Mouse (Mus musculus): ENCODE results near the gene Ormdl1. TPM values are rescaled to one million over a fixed set of nuclear protein-coding genes. Genes with fewer than 3 reads are reported as not detected.
"Not testable (repeated sequence)": the region's sequence is repeated elsewhere in the genome, so short reads cannot be mapped to it uniquely, and the experiment has no call there.

Gene Ormdl1
- polyA plus RNA-seq, 1 experiment = not detected

DNA sequence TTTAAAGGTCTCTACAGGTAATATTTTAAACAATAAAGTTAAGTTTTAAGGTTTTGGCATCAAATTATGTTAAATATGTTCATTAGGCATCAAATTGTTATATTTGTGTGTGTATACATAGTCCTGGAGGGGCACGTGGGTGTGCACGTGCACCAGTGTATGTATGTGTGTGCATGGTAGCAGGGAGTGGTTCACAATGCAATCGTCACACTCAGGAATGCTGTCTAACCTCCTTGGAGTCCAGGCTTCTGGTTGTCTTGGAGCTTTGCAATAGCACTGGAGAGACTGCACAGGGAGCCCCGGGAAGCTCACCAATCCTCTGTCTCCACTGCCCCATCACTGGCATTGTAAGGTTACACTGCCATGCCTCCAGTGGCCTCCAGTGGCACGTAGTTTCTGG is 26.4 kb downstream of the Ormdl1 start:
- TF ChIP-seq POLR2A (IDR thresholded peaks at IDR 0.05; ENCODE audit: insufficient read depth, low read depth, low read length) (no peak), CTCF (IDR thresholded peaks at IDR 0.05; ENCODE audit: insufficient read depth, low read depth, low read length) (no peak)
- H3K4me3 ChIP-seq (ENCODE audit: insufficient read depth, low read depth, low read length) = no peak overlapping the region
- no peak overlapping the region for H3K27ac ChIP-seq (ENCODE audit: insufficient read depth, low read depth, low read length)
- WGBS = 95% methylated on average over 5 of the region's 5 CpGs
- H3K4me1 ChIP-seq (ENCODE audit: control insufficient read depth, insufficient read depth, low read length) = no peaks in the 10 kb centered on the region

DNA sequence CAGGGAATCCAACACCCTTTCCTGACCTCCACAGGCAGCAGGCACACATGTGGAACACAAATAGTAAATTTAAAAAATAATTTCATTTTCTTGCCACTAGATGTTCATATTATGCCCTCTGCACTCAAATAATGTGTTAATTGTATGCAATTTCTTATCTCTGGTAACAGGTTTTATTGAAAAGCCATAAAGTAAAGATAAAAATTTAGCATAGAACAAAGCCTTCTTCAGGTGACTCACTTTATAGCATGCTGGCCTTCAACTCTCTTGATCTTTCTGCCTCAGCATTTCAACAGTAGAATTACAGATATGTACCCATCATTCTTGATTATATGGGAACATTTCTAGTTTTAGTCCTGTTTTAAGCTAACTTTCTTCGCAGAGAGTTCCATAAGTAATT is 27.4 kb downstream of the Ormdl1 start:
- TF ChIP-seq POLR2A (IDR thresholded peaks at IDR 0.05; ENCODE audit: insufficient read depth, low read depth, low read length) = no peak
- no peak for TF ChIP-seq CTCF (IDR thresholded peaks at IDR 0.05; ENCODE audit: insufficient read depth, low read depth, low read length)
- 95% methylated on average over 1 of the region's 1 CpGs for WGBS
- no peaks in the 10 kb centered on the region for H3K4me1 ChIP-seq (ENCODE audit: control insufficient read depth, insufficient read depth, low read length)

DNA sequence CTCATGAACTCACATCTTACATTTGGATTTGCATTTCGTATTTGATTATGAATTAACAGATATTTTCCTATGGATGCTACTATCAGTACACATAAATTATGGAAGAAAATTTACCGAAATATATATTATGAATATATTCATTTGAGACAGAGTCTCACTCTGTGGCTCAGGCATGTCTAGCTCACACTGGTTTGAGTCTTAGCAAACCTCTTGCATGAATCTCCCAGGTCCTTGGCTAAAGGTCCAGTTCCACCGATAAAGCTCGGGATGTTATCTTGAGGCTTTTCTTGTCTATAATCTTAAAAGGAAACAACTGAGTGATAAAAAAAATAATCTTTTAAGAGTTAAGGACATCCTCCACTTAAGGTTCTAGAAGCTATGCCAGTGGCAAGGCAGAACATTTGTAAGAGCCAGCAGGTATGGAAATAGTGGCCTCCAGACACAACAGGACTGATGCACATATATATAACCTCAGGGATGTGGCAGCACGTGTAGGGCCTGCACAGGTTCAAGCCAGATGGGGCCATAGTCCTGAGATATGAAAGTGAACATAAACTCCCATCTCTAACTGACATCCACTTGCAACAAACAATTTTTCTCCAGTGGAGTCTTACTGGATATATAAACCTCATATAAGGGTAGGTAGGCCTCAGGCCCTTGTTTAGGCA is 28.1 kb downstream of the Ormdl1 start:
- Histone ChIP-seq H3K4me1 (ENCODE audit: control insufficient read depth, insufficient read depth, low read length) (no peaks in the 10 kb centered on the region), H3K27ac (ENCODE audit: insufficient read depth, low read depth, low read length) (no peak overlapping the region), H3K4me3 (ENCODE audit: insufficient read depth, low read depth, low read length) (no peak overlapping the region)
- TF ChIP-seq CTCF (IDR thresholded peaks at IDR 0.05; ENCODE audit: insufficient read depth, low read depth, low read length) = no peak
- no peak for TF ChIP-seq POLR2A (IDR thresholded peaks at IDR 0.05; ENCODE audit: insufficient read depth, low read depth, low read length)
- 94% methylated on average over 5 of the region's 5 CpGs for WGBS

More for the DNA sequence above, 27.4 kb downstream of the Ormdl1 start:
- H3K27ac ChIP-seq (ENCODE audit: insufficient read depth, low read depth, low read length) = no peak overlapping the region
- H3K4me3 ChIP-seq (ENCODE audit: insufficient read depth, low read depth, low read length) = no peak overlapping the region

DNA sequence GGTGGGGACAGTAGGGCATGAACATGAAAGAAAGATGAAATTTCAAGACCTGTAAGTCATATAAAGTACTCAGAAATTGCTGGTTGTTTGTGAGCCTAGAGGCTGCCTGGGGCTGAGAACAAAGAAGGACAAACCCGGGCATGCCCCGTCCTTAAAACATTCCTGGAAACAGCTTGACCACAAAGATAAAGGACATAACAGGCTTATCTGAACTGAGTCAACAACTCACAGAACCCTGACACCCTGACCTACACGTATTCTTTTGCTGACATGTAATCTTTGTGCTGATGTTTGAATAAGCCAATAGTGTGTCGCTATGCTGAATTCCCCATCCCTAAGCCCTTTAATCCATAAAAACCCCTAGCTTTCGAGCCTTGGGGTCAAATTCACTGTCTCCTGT is 36.6 kb downstream of the Ormdl1 start:
- 91% methylated on average over 5 of the region's 5 CpGs for WGBS
- not testable (repeated sequence) for H3K4me1 ChIP-seq (ENCODE audit: control insufficient read depth, insufficient read depth, low read length); H3K4me3 ChIP-seq (ENCODE audit: insufficient read depth, low read depth, low read length); H3K27ac ChIP-seq (ENCODE audit: insufficient read depth, low read depth, low read length)

DNA sequence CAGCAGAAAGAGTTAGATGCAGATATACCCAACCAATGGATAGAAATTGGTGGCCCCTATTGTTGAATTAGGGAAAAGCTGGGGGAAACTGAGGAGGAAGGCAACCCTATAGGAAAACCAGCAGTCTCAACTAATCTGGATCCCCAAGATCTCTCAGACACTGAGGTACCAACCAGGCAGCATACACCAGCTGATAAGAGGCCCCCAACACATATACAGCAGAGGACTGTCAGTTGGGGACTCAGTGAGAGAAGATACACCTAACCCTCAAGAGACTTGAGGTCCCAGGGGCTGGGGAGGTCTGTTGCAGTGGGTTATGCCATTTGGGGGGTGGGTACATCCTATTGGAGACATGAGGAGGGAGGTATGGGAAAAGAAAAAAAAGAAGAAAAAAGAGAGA is 38.6 kb downstream of the Ormdl1 start:
- Histone ChIP-seq H3K27ac (ENCODE audit: insufficient read depth, low read depth, low read length) (no peak overlapping the region), H3K4me1 (ENCODE audit: control insufficient read depth, insufficient read depth, low read length) (no peaks in the 10 kb centered on the region), H3K4me3 (ENCODE audit: insufficient read depth, low read depth, low read length) (no peak overlapping the region)
- TF ChIP-seq POLR2A (IDR thresholded peaks at IDR 0.05; ENCODE audit: insufficient read depth, low read depth, low read length) = no peak
- TF ChIP-seq CTCF (IDR thresholded peaks at IDR 0.05; ENCODE audit: insufficient read depth, low read depth, low read length) = no peak

DNA sequence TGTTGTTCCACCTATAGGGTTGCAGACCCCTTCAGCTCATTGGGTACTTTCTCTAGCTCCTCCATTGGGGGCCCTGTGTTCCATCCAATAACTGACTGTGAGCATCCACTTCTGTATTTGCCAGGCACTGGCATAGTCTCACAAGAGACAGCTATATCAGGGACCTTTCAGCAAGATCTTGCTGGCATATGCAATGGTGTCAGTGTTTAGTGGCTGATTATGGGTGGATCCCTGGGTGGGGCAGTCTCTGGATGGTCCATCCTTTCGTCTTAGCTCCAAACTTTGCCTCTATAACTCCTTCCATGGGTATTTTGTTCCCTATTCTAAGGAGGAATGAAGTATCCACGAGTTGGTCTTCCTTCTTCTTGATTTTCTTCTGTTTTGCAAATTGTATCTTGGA is 40.5 kb downstream of the Ormdl1 start:
- H3K4me3 ChIP-seq (ENCODE audit: insufficient read depth, low read depth, low read length); H3K27ac ChIP-seq (ENCODE audit: insufficient read depth, low read depth, low read length); H3K4me1 ChIP-seq (ENCODE audit: control insufficient read depth, insufficient read depth, low read length): not testable (repeated sequence)
- WGBS = 62% methylated on average over 2 of the region's 2 CpGs

DNA sequence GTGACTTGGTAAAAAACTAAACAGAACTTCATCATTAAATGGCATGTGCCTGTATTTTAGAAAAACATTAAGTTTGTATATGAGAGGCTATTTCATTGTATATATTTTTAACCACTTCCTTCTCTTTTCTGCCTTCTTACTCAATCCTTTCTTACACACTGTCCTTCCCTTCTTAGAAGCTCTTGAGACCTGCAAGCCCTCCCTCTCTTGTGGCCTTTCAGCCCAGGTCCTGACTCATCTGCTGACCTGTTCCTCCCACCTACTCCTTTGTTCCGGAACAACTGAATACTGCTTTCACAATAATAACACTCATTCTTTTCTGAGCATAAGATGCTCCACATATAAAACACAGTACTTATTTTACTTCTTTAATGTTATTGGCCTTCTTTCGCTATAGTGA is 44.2 kb downstream of the Ormdl1 start:
- Histone ChIP-seq H3K27ac (ENCODE audit: insufficient read depth, low read depth, low read length) (no peak overlapping the region), H3K4me1 (ENCODE audit: control insufficient read depth, insufficient read depth, low read length) (no peaks in the 10 kb centered on the region), H3K4me3 (ENCODE audit: insufficient read depth, low read depth, low read length) (no peak overlapping the region)
- TF ChIP-seq CTCF (IDR thresholded peaks at IDR 0.05; ENCODE audit: insufficient read depth, low read depth, low read length) (no peak), POLR2A (IDR thresholded peaks at IDR 0.05; ENCODE audit: insufficient read depth, low read depth, low read length) (no peak)
- WGBS = 95% methylated on average over 2 of the region's 2 CpGs

DNA sequence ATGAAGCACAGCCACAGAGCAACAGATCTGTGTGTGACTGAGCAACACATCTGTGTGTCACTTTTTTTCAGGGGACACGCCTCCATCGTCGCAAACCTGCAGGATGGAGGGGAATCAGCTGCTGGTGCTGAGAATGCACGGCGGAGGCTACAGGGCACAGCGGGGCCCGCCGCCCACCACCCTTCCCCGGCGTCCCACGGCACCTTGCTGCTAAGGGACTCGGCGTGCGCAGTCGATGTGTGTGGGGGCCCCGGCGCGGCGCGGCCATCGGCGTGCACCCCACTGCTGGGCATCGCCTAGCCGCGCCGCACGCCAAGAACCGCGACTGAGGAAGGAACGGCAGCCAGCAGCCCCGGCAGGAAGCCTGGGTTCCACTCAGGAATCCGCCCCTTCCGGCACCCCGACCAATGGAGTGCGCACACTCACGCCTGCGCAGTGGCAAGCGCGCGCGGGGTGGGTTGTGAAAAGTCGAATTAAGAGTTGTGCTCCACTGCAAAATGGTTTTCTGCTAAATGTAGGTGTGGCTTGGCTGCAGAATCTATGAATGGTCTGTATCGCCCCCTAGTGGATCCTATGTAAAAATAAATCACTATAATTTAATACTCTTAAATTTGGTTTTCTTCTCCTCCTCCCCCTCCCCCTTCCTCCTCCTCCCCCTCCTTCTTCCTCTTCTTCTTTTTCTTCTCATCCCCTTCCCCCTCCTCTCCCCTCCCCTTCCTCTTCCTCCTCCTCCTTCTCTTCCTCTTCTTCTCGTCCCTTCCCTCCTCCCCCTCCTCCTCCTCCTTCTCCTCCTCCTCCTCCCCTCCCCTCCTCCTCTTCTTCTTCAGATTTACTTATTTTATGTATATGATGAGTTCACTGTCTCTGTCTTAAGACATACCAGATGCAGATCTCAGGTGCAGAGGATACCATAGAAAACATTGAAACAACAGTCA is 55.7 kb downstream of the Ormdl1 start, which contains the start of the genes Asdurf, Gm28551 and Asnsd1:
Gene Asdurf (minus strand): TSS at position 293 of the 935 bp plus-strand sequence.
Gene Gm28551 (minus strand): TSS at position 341 of the 935 bp plus-strand sequence.
Gene Asnsd1 (minus strand): TSS at position 426 of the 935 bp plus-strand sequence.
- TF ChIP-seq CTCF (IDR thresholded peaks at IDR 0.05; ENCODE audit: insufficient read depth, low read depth, low read length) = no peak
- TF ChIP-seq POLR2A (IDR thresholded peaks at IDR 0.05; ENCODE audit: insufficient read depth, low read depth, low read length) = peak; percentile 95
- H3K27ac ChIP-seq (ENCODE audit: insufficient read depth, low read depth, low read length) = peak within 1 kb of the TSS; percentile 47
- peak within 1 kb of the TSS; percentile 97 for H3K4me3 ChIP-seq (ENCODE audit: insufficient read depth, low read depth, low read length)
- no peaks in the 10 kb centered on the region for H3K4me1 ChIP-seq (ENCODE audit: control insufficient read depth, insufficient read depth, low read length)
- WGBS = under 1% methylated on average over 44 of the region's 44 CpGs

DNA sequence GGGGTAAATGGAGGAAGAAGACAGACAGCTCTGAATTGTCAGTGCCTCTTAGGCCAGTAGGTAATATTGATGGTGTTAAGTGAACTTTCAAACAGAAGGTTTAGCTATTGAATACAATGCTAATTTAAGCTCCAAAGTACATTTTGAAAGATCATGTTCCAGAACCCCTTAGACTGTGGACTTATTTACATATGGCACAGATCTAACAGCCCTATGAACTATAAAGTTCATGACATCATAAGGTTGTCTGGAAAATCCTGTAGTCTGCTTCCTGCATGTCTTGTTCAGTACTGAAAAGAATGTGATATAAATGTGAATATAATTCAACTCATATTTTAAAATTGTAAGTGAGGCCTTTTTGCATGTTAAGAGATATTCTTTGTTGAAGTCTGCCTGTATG is 62.1 kb downstream of the Ormdl1 start:
- H3K4me1 ChIP-seq (ENCODE audit: control insufficient read depth, insufficient read depth, low read length) = no peaks in the 10 kb centered on the region
- no peak overlapping the region for H3K27ac ChIP-seq (ENCODE audit: insufficient read depth, low read depth, low read length)
- H3K4me3 ChIP-seq (ENCODE audit: insufficient read depth, low read depth, low read length) = no peak overlapping the region
- TF ChIP-seq POLR2A (IDR thresholded peaks at IDR 0.05; ENCODE audit: insufficient read depth, low read depth, low read length) = no peak
- TF ChIP-seq CTCF (IDR thresholded peaks at IDR 0.05; ENCODE audit: insufficient read depth, low read depth, low read length) = no peak

Other genes starting within 250 kb of the Ormdl1 start
- gene Mstn, start 235.5 kb upstream of the Ormdl1 start, polyA plus RNA-seq (2012; ENCODE audit: insufficient read depth, insufficient read length, low replicate concordance, missing spikeins) = not detected in 2 replicates
- gene 1700019A02Rik, start 109.5 kb upstream of the Ormdl1 start, polyA plus RNA-seq (2012; ENCODE audit: insufficient read depth, insufficient read length, low replicate concordance, missing spikeins) = not detected in 2 replicates
- not detected in 2 replicates for gene Pms1, start 77 bp upstream of the Ormdl1 start, polyA plus RNA-seq (2012; ENCODE audit: insufficient read depth, insufficient read length, low replicate concordance, missing spikeins)
- gene Gm28778, start within 50 bp of the Ormdl1 start, polyA plus RNA-seq (2012; ENCODE audit: insufficient read depth, insufficient read length, low replicate concordance, missing spikeins) = not detected in 2 replicates
- not detected in 2 replicates for gene Osgepl1, start 16.5 kb downstream of the Ormdl1 start, polyA plus RNA-seq (2012; ENCODE audit: insufficient read depth, insufficient read length, low replicate concordance, missing spikeins)
- gene Asdurf, start 55.5 kb downstream of the Ormdl1 start, polyA plus RNA-seq (2012; ENCODE audit: insufficient read depth, insufficient read length, low replicate concordance, missing spikeins) = not detected in 2 replicates
- not detected in 2 replicates for gene Gm28551, start 55.6 kb downstream of the Ormdl1 start, polyA plus RNA-seq (2012; ENCODE audit: insufficient read depth, insufficient read length, low replicate concordance, missing spikeins)
- gene Asnsd1, start 55.7 kb downstream of the Ormdl1 start, polyA plus RNA-seq (2012; ENCODE audit: insufficient read depth, insufficient read length, low replicate concordance, missing spikeins) = not detected in 2 replicates

All from olfactory bulb, adult 2 months (tissue).